Mouse (Mus musculus) 3T3-L1 (cell line): ENCODE data around the gene Hid1.
A peak's percentile ranks its signal among the peaks of the same experiment; 100 is the strongest.

Experiments used
- DNase-seq: peaks from one replicate; pipeline ENCODE4 v3.0.0-alpha.2; 2015; ENCODE audit warnings: low read depth, low spot score

Hid1 gene

GRCm38 (mm10) chr11:115337350-115337749 is 30.2 kb downstream of the Hid1 start:
- no peak for DNase-seq

- DNase-seq, result no peak
These were observed 31.4 kb downstream of the Hid1 start for GRCm38 (mm10) chr11:115336115-115336514.

GRCm38 (mm10) chr11:115335223-115335622 is 32.3 kb downstream of the Hid1 start:
- DNase-seq, result no peak

GRCm38 (mm10) chr11:115334531-115334930 is 33.0 kb downstream of the Hid1 start, which contains the start of gene Otop3:
TSS of gene Otop3 (plus strand) at chr11:115334731.
- DNase-seq, result no peak

- DNase-seq, result no peak
These were observed 38.2 kb downstream of the Hid1 start for GRCm38 (mm10) chr11:115329339-115329738.

GRCm38 (mm10) chr11:115326730-115327129 is 40.8 kb downstream of the Hid1 start:
- DNase-seq, result no peak

GRCm38 (mm10) chr11:115323354-115323753 is 44.2 kb downstream of the Hid1 start:
- no peak for DNase-seq

- peak; percentile 70 for DNase-seq
These were observed 45.5 kb downstream of the Hid1 start, which contains the start of gene Ush1g for GRCm38 (mm10) chr11:115321906-115322693. TSS of gene Ush1g (minus strand) at chr11:115322041.

GRCm38 (mm10) chr11:115319704-115320383 is 47.7 kb downstream of the Hid1 start:
- no peak for DNase-seq

GRCm38 (mm10) chr11:115318245-115319027 is 49.1 kb downstream of the Hid1 start:
- DNase-seq, result no peak

- DNase-seq, result no peak
These were observed 50.4 kb downstream of the Hid1 start for GRCm38 (mm10) chr11:115317204-115317603.

GRCm38 (mm10) chr11:115314249-115314648 is 53.3 kb downstream of the Hid1 start:
- peak; percentile 49 for DNase-seq

GRCm38 (mm10) chr11:115308781-115309180 is 58.8 kb downstream of the Hid1 start:
- DNase-seq, result no peak

- no peak for DNase-seq
These were observed 60.7 kb downstream of the Hid1 start, which contains the start of gene Otop2 for GRCm38 (mm10) chr11:115306863-115307262. TSS of gene Otop2 (plus strand) at chr11:115307163.

GRCm38 (mm10) chr11:115303167-115303566 is 64.4 kb downstream of the Hid1 start:
- DNase-seq, result peak; percentile 11

- peak; percentile 94 for DNase-seq
These were observed 66.2 kb downstream of the Hid1 start for GRCm38 (mm10) chr11:115301351-115301750.

GRCm38 (mm10) chr11:115300745-115301144 is 66.8 kb downstream of the Hid1 start:
- DNase-seq, result no peak

GRCm38 (mm10) chr11:115298160-115298559 is 69.4 kb downstream of the Hid1 start:
- no peak for DNase-seq
